Mouse (Mus musculus): ENCODE measurements around the gene Gm17783.

DNA sequence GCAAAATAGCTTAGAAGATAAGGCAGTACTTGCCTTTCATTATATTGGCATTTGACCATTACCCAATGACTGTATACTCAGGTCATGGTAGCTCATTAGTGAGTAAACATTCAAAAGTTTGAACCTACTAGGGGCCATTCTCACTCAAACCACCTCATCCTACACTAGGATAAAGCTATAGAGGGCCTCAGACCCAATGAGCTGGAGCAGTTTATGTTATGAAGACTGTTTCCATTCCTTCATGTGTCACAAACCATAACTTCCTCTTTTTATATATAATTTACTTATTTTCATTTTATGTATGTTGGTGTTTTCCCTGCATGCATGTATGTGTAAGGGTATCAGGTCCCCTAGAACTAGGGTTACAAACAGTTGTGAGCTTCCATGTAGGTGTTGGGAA, 16.1 kb upstream of the Gm17783 start:
- no peak for TF ChIP-seq CTCF (IDR thresholded peaks at IDR 0.05; ENCODE audit: control insufficient read depth, insufficient read depth, low read length)
- TF ChIP-seq POLR2A (IDR thresholded peaks at IDR 0.05; ENCODE audit: borderline replicate concordance, control insufficient read depth, low read depth, low read length): no peak
